Mouse (Mus musculus): ENCODE data around the gene Zrsr1. TPM values are rescaled to one million over a fixed set of nuclear protein-coding genes. Genes with fewer than 3 reads are reported as not detected.

The Zrsr1 gene
- polyA plus RNA-seq, 1 experiment from 2014 or later: 1.9 TPM

GRCm38 (mm10) chr11:22957791-22958374 lies 13.9 kb upstream of the Zrsr1 start:
- Histone ChIP-seq H3K4me3 (ENCODE audit: control insufficient read depth in 1 of 2, insufficient read depth in 1 of 2, low read depth in 1 of 2, low read length in 2 of 2) (no peak overlapping the region), H3K27ac (replicated peaks in 1 of 2; ENCODE audit: control insufficient read depth in 1 of 2, insufficient read depth in 1 of 2, low read depth in 2 of 2, low read length in 2 of 2) (no peak overlapping the region), H3K27me3 (ENCODE audit: control insufficient read depth, insufficient read depth, low read length) (no peaks in the 10 kb centered on the region), H3K4me1 (ENCODE audit: control insufficient read depth in 2 of 2, insufficient read depth in 2 of 2, low read length in 2 of 2) (no peaks in the 10 kb centered on the region), H3K9ac (ENCODE audit: low read length) (no peak overlapping the region), H3K9me3 (ENCODE audit: control insufficient read depth, low read length) (no peaks in the 10 kb centered on the region), H3K36me3 (ENCODE audit: control insufficient read depth, insufficient read depth, low read length) (peaks cover 11% of the 10 kb centered on the region), H3K4me2 (ENCODE audit: low read length) (no peak overlapping the region)
- ATAC-seq (ENCODE audit: insufficient number of reproducible peaks, insufficient read depth, low FRiP score, low read depth): no peak
- 96% methylated on average over 4 of the region's 4 CpGs for WGBS

DNA sequence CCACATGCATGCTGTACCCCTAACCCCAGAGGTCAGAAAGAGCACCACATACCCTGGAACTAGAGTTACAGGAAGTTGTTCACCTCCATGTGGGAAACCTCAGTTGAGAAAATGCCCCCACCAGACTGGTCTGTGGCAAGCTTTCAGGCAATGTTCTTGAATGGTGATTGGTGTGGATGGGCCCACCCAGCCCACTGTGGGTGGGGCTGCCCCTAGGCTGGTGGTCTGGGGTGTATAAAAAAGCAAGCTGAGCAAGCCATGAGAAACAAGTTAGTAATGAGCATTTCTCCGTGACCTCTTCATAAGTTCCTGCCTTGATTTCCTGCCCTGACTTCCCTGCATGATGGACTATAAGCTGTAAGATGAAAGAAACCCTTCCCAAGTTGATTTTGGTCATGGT lies 9.7 kb upstream of the Zrsr1 start:
- no peak for ATAC-seq (ENCODE audit: insufficient number of reproducible peaks, insufficient read depth, low FRiP score, low read depth)
- H3K4me1 ChIP-seq (ENCODE audit: control insufficient read depth in 2 of 2, insufficient read depth in 2 of 2, low read length in 2 of 2): no peaks in the 10 kb centered on the region
- no peaks in the 10 kb centered on the region for H3K27me3 ChIP-seq (ENCODE audit: control insufficient read depth, insufficient read depth, low read length)
- H3K27ac ChIP-seq (replicated peaks in 1 of 2; ENCODE audit: control insufficient read depth in 1 of 2, insufficient read depth in 1 of 2, low read depth in 2 of 2, low read length in 2 of 2): no peak overlapping the region
- 92% methylated on average over 1 of the region's 1 CpGs for WGBS
- H3K9me3 ChIP-seq (ENCODE audit: control insufficient read depth, low read length): peaks cover 6% of the 10 kb centered on the region
- H3K36me3 ChIP-seq (ENCODE audit: control insufficient read depth, insufficient read depth, low read length): no peaks in the 10 kb centered on the region
- H3K4me3 ChIP-seq (ENCODE audit: control insufficient read depth in 1 of 2, insufficient read depth in 1 of 2, low read depth in 1 of 2, low read length in 2 of 2): no peak overlapping the region
- H3K9ac ChIP-seq (ENCODE audit: low read length): no peak overlapping the region
- H3K4me2 ChIP-seq (ENCODE audit: low read length): no peak overlapping the region

GRCm38 (mm10) chr11:22964401-22964800 lies 7.4 kb upstream of the Zrsr1 start:
- Histone ChIP-seq H3K27ac (replicated peaks in 1 of 2; ENCODE audit: control insufficient read depth in 1 of 2, insufficient read depth in 1 of 2, low read depth in 2 of 2, low read length in 2 of 2) (no peak overlapping the region), H3K9ac (ENCODE audit: low read length) (no peak overlapping the region), H3K9me3 (ENCODE audit: control insufficient read depth, low read length) (peaks cover 14% of the 10 kb centered on the region), H3K4me2 (ENCODE audit: low read length) (no peak overlapping the region), H3K4me1 (ENCODE audit: control insufficient read depth in 2 of 2, insufficient read depth in 2 of 2, low read length in 2 of 2) (no peaks in the 10 kb centered on the region), H3K4me3 (ENCODE audit: control insufficient read depth in 1 of 2, insufficient read depth in 1 of 2, low read depth in 1 of 2, low read length in 2 of 2) (no peak overlapping the region), H3K36me3 (ENCODE audit: control insufficient read depth, insufficient read depth, low read length) (no peaks in the 10 kb centered on the region), H3K27me3 (ENCODE audit: control insufficient read depth, insufficient read depth, low read length) (no peaks in the 10 kb centered on the region)
- WGBS: 63% methylated on average over 4 of the region's 4 CpGs
- no peak for ATAC-seq (ENCODE audit: insufficient number of reproducible peaks, insufficient read depth, low FRiP score, low read depth)

- WGBS: 68% methylated on average over 4 of the region's 4 CpGs
- ATAC-seq (ENCODE audit: insufficient number of reproducible peaks, insufficient read depth, low FRiP score, low read depth): no peak
- H3K4me1 ChIP-seq (ENCODE audit: control insufficient read depth in 2 of 2, insufficient read depth in 2 of 2, low read length in 2 of 2): no peaks in the 10 kb centered on the region
- peaks cover 14% of the 10 kb centered on the region for H3K9me3 ChIP-seq (ENCODE audit: control insufficient read depth, low read length)
- no peak overlapping the region for H3K27ac ChIP-seq (replicated peaks in 1 of 2; ENCODE audit: control insufficient read depth in 1 of 2, insufficient read depth in 1 of 2, low read depth in 2 of 2, low read length in 2 of 2)
- no peaks in the 10 kb centered on the region for H3K36me3 ChIP-seq (ENCODE audit: control insufficient read depth, insufficient read depth, low read length)
- no peak overlapping the region for H3K4me2 ChIP-seq (ENCODE audit: low read length)
- no peaks in the 10 kb centered on the region for H3K27me3 ChIP-seq (ENCODE audit: control insufficient read depth, insufficient read depth, low read length)
- no peak overlapping the region for H3K4me3 ChIP-seq (ENCODE audit: control insufficient read depth in 1 of 2, insufficient read depth in 1 of 2, low read depth in 1 of 2, low read length in 2 of 2)
- H3K9ac ChIP-seq (ENCODE audit: low read length): no peak overlapping the region
Measured at GRCm38 (mm10) chr11:22965503-22965902, 6.3 kb upstream of the Zrsr1 start.

DNA sequence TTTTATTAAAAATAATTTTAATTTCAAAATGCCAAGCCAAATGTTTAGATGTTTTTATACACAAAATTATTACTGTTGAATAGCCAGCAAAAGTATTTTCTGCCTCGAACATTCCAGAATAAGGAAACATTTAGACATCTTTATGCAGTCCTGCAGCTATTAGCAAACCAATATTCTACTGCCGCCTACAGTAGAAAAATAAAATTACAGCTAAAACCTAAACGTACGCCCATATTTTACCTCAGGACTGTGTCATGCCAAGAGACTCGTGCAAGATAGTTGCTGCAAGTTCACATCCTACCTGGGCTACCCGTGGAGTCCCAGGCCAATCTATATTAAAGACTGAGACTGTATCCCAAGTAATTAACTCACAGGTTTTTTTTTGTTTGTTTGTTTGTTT lies 2.3 kb upstream of the Zrsr1 start:
- Histone ChIP-seq H3K36me3 (ENCODE audit: control insufficient read depth, insufficient read depth, low read length) (peaks cover 8% of the 10 kb centered on the region; the same call in 1 of the 2 replicates), H3K27ac (replicated peaks in 1 of 2; ENCODE audit: control insufficient read depth in 1 of 2, insufficient read depth in 1 of 2, low read depth in 2 of 2, low read length in 2 of 2) (no peak overlapping the region), H3K4me1 (ENCODE audit: control insufficient read depth in 2 of 2, insufficient read depth in 2 of 2, low read length in 2 of 2) (peaks cover 2 to 5% of the 10 kb centered on the region in 2 experiments; a peak in 2 of 4 replicates), H3K4me2 (ENCODE audit: low read length) (no peak overlapping the region), H3K9me3 (ENCODE audit: control insufficient read depth, low read length) (peaks cover 38% of the 10 kb centered on the region), H3K27me3 (ENCODE audit: control insufficient read depth, insufficient read depth, low read length) (no peaks in the 10 kb centered on the region), H3K4me3 (ENCODE audit: control insufficient read depth in 1 of 2, insufficient read depth in 1 of 2, low read depth in 1 of 2, low read length in 2 of 2) (no peak overlapping the region), H3K9ac (ENCODE audit: low read length) (no peak overlapping the region)
- no peak for ATAC-seq (ENCODE audit: insufficient number of reproducible peaks, insufficient read depth, low FRiP score, low read depth)
- WGBS: 55% methylated on average over 6 of the region's 6 CpGs

DNA sequence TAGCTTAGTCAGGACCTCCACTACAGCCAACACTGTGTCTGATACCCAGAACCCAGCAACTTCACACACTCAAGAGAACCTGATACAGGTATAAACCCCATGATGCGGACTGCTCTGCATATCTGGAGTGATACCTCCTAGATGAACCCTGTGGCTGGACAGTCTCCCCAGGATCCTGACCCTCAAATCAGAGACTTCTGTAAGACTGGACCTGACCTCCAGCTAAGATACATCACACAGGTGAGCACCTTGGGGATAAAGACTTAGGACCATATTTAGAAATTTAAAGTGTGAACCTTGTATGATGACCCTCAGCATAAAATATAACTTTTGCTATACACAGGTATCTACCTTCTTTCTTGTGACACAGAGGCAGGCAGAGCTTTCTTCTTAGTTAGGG lies 1.3 kb upstream of the Zrsr1 start:
- Histone ChIP-seq H3K4me3 (ENCODE audit: control insufficient read depth in 1 of 2, insufficient read depth in 1 of 2, low read depth in 1 of 2, low read length in 2 of 2) (no peak overlapping the region), H3K36me3 (ENCODE audit: control insufficient read depth, insufficient read depth, low read length) (peaks cover 8% of the 10 kb centered on the region; the same call in 1 of the 2 replicates), H3K27ac (replicated peaks in 1 of 2; ENCODE audit: control insufficient read depth in 1 of 2, insufficient read depth in 1 of 2, low read depth in 2 of 2, low read length in 2 of 2) (no peak overlapping the region), H3K9me3 (ENCODE audit: control insufficient read depth, low read length) (peaks cover 38% of the 10 kb centered on the region), H3K9ac (ENCODE audit: low read length) (no peak overlapping the region), H3K4me2 (ENCODE audit: low read length) (no peak overlapping the region), H3K4me1 (ENCODE audit: control insufficient read depth in 2 of 2, insufficient read depth in 2 of 2, low read length in 2 of 2) (peaks cover 2 to 9% of the 10 kb centered on the region in 2 experiments; a peak in 2 of 4 replicates), H3K27me3 (ENCODE audit: control insufficient read depth, insufficient read depth, low read length) (no peaks in the 10 kb centered on the region)
- ATAC-seq (ENCODE audit: insufficient number of reproducible peaks, insufficient read depth, low FRiP score, low read depth): no peak
- 82% methylated on average over 1 of the region's 1 CpGs for WGBS

DNA sequence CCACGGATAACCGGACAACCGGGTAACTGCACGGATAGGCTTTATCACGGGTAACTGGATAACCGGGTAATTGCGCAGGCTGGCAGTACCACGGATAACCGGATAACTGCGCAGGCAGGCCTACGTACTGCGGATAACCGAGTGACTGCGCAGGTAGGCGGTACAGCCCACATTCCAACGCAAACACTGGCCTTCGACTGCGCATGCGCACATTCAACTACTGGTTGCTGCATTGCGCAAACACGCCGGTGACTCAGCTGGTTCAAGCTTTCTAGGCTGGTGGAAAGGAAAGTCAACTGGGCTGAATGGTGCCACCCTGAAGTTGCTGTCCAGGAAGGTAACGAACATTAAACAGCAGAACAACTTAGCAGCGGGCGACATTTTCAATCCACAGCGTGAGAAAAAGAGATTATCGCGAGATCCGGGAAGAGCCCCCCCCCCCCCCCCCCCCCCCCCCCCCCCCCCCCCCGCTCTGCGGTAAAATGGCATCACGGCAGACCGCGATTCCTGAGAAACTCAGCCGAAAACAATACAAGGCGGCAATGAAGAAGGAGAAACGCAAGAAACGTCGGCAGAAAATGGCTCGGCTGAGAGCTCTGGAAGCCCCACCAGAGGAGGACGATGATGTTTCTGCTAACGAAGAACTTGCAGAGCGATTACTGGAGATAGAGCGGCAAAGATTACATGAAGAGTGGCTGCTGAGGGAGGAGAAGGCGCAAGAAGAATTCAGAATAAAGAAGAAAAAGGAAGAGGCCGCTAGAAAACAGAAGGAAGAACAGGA lies 1.1 kb downstream of the Zrsr1 start:
- H3K36me3 ChIP-seq (ENCODE audit: control insufficient read depth, insufficient read depth, low read length): peaks cover 28% of the 10 kb centered on the region
- peaks cover 2 to 14% of the 10 kb centered on the region in 2 experiments; a peak in 2 of 4 replicates for H3K4me1 ChIP-seq (ENCODE audit: control insufficient read depth in 2 of 2, insufficient read depth in 2 of 2, low read length in 2 of 2)
- peaks cover 24% of the 10 kb centered on the region for H3K9me3 ChIP-seq (ENCODE audit: control insufficient read depth, low read length)
- H3K4me3 ChIP-seq (ENCODE audit: control insufficient read depth in 1 of 2, insufficient read depth in 1 of 2, low read depth in 1 of 2, low read length in 2 of 2): peak overlapping the region; percentile 61 to 70
- peak overlapping the region; percentile 73 to 94 for H3K27ac ChIP-seq (replicated peaks in 1 of 2; ENCODE audit: control insufficient read depth in 1 of 2, insufficient read depth in 1 of 2, low read depth in 2 of 2, low read length in 2 of 2)
- H3K4me2 ChIP-seq (ENCODE audit: low read length): peak overlapping the region; percentile 80
- WGBS: 55% methylated on average over 44 of the region's 46 CpGs
- H3K27me3 ChIP-seq (ENCODE audit: control insufficient read depth, insufficient read depth, low read length): no peaks in the 10 kb centered on the region
- H3K9ac ChIP-seq (ENCODE audit: low read length): peak overlapping the region; percentile 75
- peak; percentile 47; the same call in 1 of the 2 replicates for ATAC-seq (ENCODE audit: insufficient number of reproducible peaks, insufficient read depth, low FRiP score, low read depth)

Measured in heart, embryonic 14.5 days (tissue).